Mouse (Mus musculus) myocyte (in vitro differentiated cells): ENCODE measurements at regions not wholly inside any gene's neighbourhood (a gene's known extent, or its start where the extent isn't known, plus 50 kb on each side); places are given as distances from the start of the nearest gene placed in this dataset.

Source experiments
- CEBPB ChIP-seq: IDR thresholded peaks from 2 replicates; pipeline ENCODE4 v1.6.1; 2011; ENCODE audit warnings: mild to moderate bottlenecking, moderate library complexity; ENCODE audit not compliant: poor library complexity, insufficient read depth, severe bottlenecking
- E2F4 ChIP-seq: IDR thresholded peaks from one replicate; pipeline ENCODE4 v1.6.1; 2011; ENCODE audit warnings: mild to moderate bottlenecking, control low read depth, moderate library complexity; ENCODE audit not compliant: insufficient read depth
- MAX ChIP-seq: IDR thresholded peaks from one replicate; pipeline ENCODE4 v1.6.1; 2011; ENCODE audit warnings: low read depth, mild to moderate bottlenecking, control low read depth
- MYOD1 ChIP-seq, 3 experiments: IDR thresholded peaks; one replicate each; pipeline ENCODE4 v1.6.1; 2011; ENCODE audit warnings: control low read depth in 2 of 3, low read depth in 2 of 3, mild to moderate bottlenecking in 2 of 3, moderate library complexity in 1 of 3; ENCODE audit not compliant: insufficient read length in 2 of 3, control insufficient read depth in 1 of 3
- MYOG ChIP-seq, 3 experiments: IDR thresholded peaks; one replicate each; pipeline ENCODE4 v1.6.1; 2011; ENCODE audit warnings: control low read depth in 2 of 3, low read depth in 2 of 3, mild to moderate bottlenecking in 2 of 3; ENCODE audit not compliant: insufficient read length in 2 of 3, control insufficient read depth in 1 of 3, insufficient read depth in 1 of 3
- POLR2A ChIP-seq: IDR thresholded peaks from one replicate; pipeline ENCODE4 v1.6.1; 2011; ENCODE audit warnings: low read depth, mild to moderate bottlenecking, control low read depth, moderate library complexity; ENCODE audit not compliant: insufficient read length
- POLR2AphosphoS2 ChIP-seq: IDR thresholded peaks from one replicate; pipeline ENCODE4 v1.6.1; 2011; ENCODE audit warnings: low read depth, control low read depth; ENCODE audit not compliant: insufficient read length
- REST ChIP-seq: IDR thresholded peaks from one replicate; pipeline ENCODE4 v1.6.1; 2011; ENCODE audit warnings: mild to moderate bottlenecking, control low read depth, moderate library complexity; ENCODE audit not compliant: insufficient read depth, insufficient read length
- SRF ChIP-seq: IDR thresholded peaks from one replicate; pipeline ENCODE4 v1.6.1; 2011; ENCODE audit warnings: low read depth; ENCODE audit not compliant: control insufficient read depth, insufficient read length
- TCF12 ChIP-seq: IDR thresholded peaks from one replicate; pipeline ENCODE4 v1.6.1; 2011; ENCODE audit warnings: mild to moderate bottlenecking, control low read depth; ENCODE audit not compliant: poor library complexity, insufficient read depth, severe bottlenecking
- TCF3 ChIP-seq: IDR thresholded peaks from one replicate; pipeline ENCODE4 v1.6.1; 2011; ENCODE audit warnings: low read depth, control low read depth; ENCODE audit not compliant: insufficient read length
- USF1 ChIP-seq: IDR thresholded peaks from one replicate; pipeline ENCODE4 v1.6.1; 2011; ENCODE audit warnings: low read depth, mild to moderate bottlenecking, control low read depth, moderate library complexity

- TF ChIP-seq POLR2A (no peak), USF1 (no peak), TCF12 (no peak), SRF (no peak), CEBPB (no peak), MAX (no peak), REST (no peak), E2F4 (no peak), MYOD1 (IDR thresholded peaks at IDR 0.05; ENCODE audit: control insufficient read depth in 1 of 3, insufficient read length in 2 of 3, low read depth in 2 of 3) (no peak), TCF3 (no peak), POLR2AphosphoS2 (no peak), MYOG (IDR thresholded peaks at IDR 0.05; ENCODE audit: control insufficient read depth in 1 of 3, insufficient read depth in 1 of 3, insufficient read length in 2 of 3, low read depth in 2 of 3) (no peak)
Observed at GRCm38 (mm10) chr4:92064592-92064991, 82.4 kb downstream of the Izumo3 start.
